Mouse (Mus musculus) cortical plate, adult 2 months (tissue): ENCODE results near the gene Otop2.

Source experiments
- CTCF ChIP-seq: fragments of 200-500 bp; IDR thresholded peaks from 2 replicates; pipeline ENCODE4 v1.5.1; 2011; ENCODE audit warnings: mild to moderate bottlenecking, control low read depth, low read length; ENCODE audit not compliant: insufficient read depth; ENCODE audit errors: extremely low read depth
- POLR2A ChIP-seq: fragments of 200-500 bp; IDR thresholded peaks from 2 replicates; pipeline ENCODE4 v1.6.1; 2011; ENCODE audit warnings: mild to moderate bottlenecking, low read length, control low read depth; ENCODE audit not compliant: insufficient read depth; ENCODE audit errors: extremely low read depth

DNA sequence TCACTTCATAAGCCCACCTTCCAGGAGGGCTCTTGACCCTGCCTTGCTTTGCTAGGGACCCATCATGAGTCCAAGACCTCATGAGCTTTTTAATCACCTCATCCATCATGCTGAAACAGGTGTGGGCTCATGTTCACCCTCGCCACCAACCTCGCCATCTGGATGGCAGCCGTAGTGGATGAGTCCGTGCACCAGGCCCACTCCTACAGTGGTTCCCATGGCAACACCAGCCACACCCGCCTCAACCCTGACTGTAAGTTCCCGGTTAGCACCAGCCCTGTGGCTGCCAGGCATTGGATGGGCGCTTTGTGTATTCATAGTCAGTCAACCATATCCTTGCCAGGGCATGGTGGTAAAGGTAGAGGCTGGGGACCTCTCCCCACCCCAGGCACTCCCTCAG, 19.8 kb downstream of the Otop2 start:
- TF ChIP-seq CTCF = no peak
- no peak for TF ChIP-seq POLR2A
